Mouse (Mus musculus) testis, adult 2 months (tissue): ENCODE measurements around the gene B4galt2.

ENCODE experiments used
- CTCF ChIP-seq: fragments of 200-500 bp; IDR thresholded peaks from 2 replicates; pipeline ENCODE4 v1.5.1; 2012; ENCODE audit warnings: low read depth, mild to moderate bottlenecking, inconsistent platforms, low read length, moderate library complexity; ENCODE audit not compliant: control insufficient read depth, insufficient read depth, insufficient replicate concordance
- POLR2A ChIP-seq: fragments of 200-500 bp; IDR thresholded peaks from 2 replicates; pipeline ENCODE4 v1.6.1; 2012; ENCODE audit warnings: low read depth, mild to moderate bottlenecking, inconsistent platforms, low read length, moderate library complexity; ENCODE audit not compliant: control insufficient read depth

DNA sequence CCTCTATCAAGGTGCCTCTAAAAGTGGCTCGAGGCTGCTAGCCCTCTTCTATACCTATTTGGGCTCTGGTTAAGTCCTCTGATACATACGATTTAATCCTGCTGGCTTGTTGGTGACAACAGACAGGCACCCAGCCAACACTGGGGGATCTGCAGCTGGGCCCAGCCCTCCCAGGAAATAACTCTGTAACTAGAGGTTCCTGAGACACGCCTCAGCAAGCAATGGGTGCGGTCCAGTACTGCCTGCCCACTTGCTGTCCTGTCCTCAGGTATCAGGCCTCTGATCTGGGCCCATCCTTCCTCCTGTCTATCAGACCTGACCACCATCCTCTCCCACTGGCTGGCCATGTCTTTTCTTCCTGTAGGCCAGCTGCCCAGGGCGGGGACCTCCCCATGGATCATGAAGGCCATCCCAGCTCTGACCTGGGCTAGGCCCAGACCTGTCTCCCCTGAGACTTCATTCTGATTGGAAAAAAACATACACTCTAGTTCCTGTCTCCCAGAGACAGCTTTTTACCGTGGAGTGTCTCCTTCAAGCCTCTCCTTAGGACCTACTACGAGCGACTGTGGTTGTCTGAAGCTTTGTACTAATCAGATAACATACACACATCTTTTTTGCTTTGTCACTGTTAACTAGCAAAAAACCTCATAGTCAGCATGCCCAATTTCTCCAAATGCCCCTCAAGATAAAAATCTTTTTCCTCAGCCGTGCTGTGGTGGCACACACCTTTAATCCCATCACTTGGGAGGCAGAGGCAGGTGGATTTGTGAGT lies 51.2 kb downstream of the B4galt2 start:
- no peak for TF ChIP-seq POLR2A
- TF ChIP-seq CTCF: no peak
